In genomic region chr10:10812750-10813711, GRCm38 (mm10) we compare ENCODE assay signal across 8 mouse cellular contexts.
DNase-seq lines count a peak whose midpoint lies in the region; ATAC-seq and TF ChIP-seq lines count a peak whose summit lies in the region.

No protein-coding gene starts in this region.

- no peak overlapping the region for H3K27ac ChIP-seq in forebrain, embryonic 14.5 days (ENCODE audit: low read depth, low read length)

- H3K9me3 ChIP-seq in forebrain, embryonic 14.5 days (replicated peaks; ENCODE audit: control insufficient read depth, low read length) = no peaks in the 10 kb centered on the region

- H3K4me2 ChIP-seq in forebrain, embryonic 14.5 days (ENCODE audit: low read length) = no peak overlapping the region

- no peak for TF ChIP-seq POLR2A in lung, adult 2 months (IDR thresholded peaks at IDR 0.05; ENCODE audit: borderline replicate concordance, extremely low read depth, low read depth, low read length)

- no peaks in the 10 kb centered on the region for H3K4me1 ChIP-seq in lung, adult 2 months (ENCODE audit: control insufficient read depth, insufficient read depth, low read length)
- peaks cover 14% of the 10 kb centered on the region; the same call in 1 of the 2 replicates for H3K4me1 ChIP-seq in forebrain, embryonic 14.5 days (ENCODE audit: control insufficient read depth, insufficient read depth, low read length)

- peak; percentile 8 to 18 for DNase-seq in lung, adult 18-20 months
- no peak for DNase-seq in lung, adult 2 months
- DNase-seq in brain, embryonic 18.5 days (ENCODE audit: low read depth, low spot score) = peak; percentile 36
- DNase-seq in forebrain, embryonic 14.5 days (ENCODE audit: low spot score) = peak; percentile 83
- DNase-seq in left cerebral cortex, postnatal 36 days (ENCODE audit: low spot score in 2 of 2) = peak; percentile 39 to 50
- peak; percentile 59 for DNase-seq in right cerebral cortex, postnatal 25 days
- DNase-seq in urinary bladder, postnatal 25 days (ENCODE audit: low spot score) = no peak
- no peak for DNase-seq in spleen, postnatal 4 days (ENCODE audit: low spot score in 2 of 2)

- no peaks in the 10 kb centered on the region for H3K27me3 ChIP-seq in forebrain, embryonic 14.5 days (replicated peaks; ENCODE audit: control insufficient read depth, insufficient read depth, low read length)

- WGBS in lung, adult 2 months = 55% methylated on average over 5 of the region's 5 CpGs
- 19% methylated on average over 5 of the region's 5 CpGs for WGBS in forebrain, embryonic 14.5 days

- H3K36me3 ChIP-seq in forebrain, embryonic 14.5 days (ENCODE audit: control insufficient read depth, insufficient read depth, low read length) = no peaks in the 10 kb centered on the region

- H3K9ac ChIP-seq in forebrain, embryonic 14.5 days (ENCODE audit: low read length) = no peak overlapping the region

- intact Hi-C loops in left cerebral cortex, postnatal 36 days (cut with DNase I) = no loop called here

- ATAC-seq in forebrain, embryonic 14.5 days = peak; percentile 87

- H3K4me3 ChIP-seq in lung, adult 2 months (replicated peaks; ENCODE audit: extremely low read depth, low read depth, low read length) = no peak overlapping the region
- H3K4me3 ChIP-seq in forebrain, embryonic 14.5 days (ENCODE audit: low read depth, low read length) = no peak overlapping the region

- no peak for TF ChIP-seq CTCF in lung, adult 2 months (IDR thresholded peaks at IDR 0.05; ENCODE audit: insufficient read depth, low read length)

Comparison
In these comparisons a context has a peak if more than half of its experiments do, and no peak if none do; other contexts are left out.
1. DNase-seq: peak in lung, adult 18-20 months (2 of 2), brain, embryonic 18.5 days (single experiment), forebrain, embryonic 14.5 days (single experiment), left cerebral cortex, postnatal 36 days (2 of 2) and right cerebral cortex, postnatal 25 days (single experiment); none in lung, adult 2 months (single experiment), urinary bladder, postnatal 25 days (single experiment) and spleen, postnatal 4 days (0 of 2).